Mouse (Mus musculus): ENCODE measurements around the gene Gp1bb.

Gene Gp1bb

GRCm38 (mm10) chr16:18581050-18581622 lies 41.1 kb downstream of the Gp1bb start:
- no peak for DNase-seq (ENCODE audit: low spot score)

- no peak for DNase-seq (ENCODE audit: low spot score)
Measured at GRCm38 (mm10) chr16:18580389-18580788, 41.8 kb downstream of the Gp1bb start.

GRCm38 (mm10) chr16:18577599-18578160 lies 44.5 kb downstream of the Gp1bb start:
- no peak for DNase-seq (ENCODE audit: low spot score)

- no peak for DNase-seq (ENCODE audit: low spot score)
Measured at GRCm38 (mm10) chr16:18577071-18577470, 45.1 kb downstream of the Gp1bb start.

GRCm38 (mm10) chr16:18574196-18574595 lies 48.0 kb downstream of the Gp1bb start:
- DNase-seq (ENCODE audit: low spot score): no peak

Data from left cerebral cortex, adult 11 months (tissue).